Mouse (Mus musculus) Patski (cell line): ENCODE data around the gene B4galnt1. TPM values are rescaled to one million over a fixed set of nuclear protein-coding genes. Genes with fewer than 3 reads are reported as not detected.

ENCODE experiments used
- ATAC-seq: fragments of 100-300 bp; one replicate; pipeline ENCODE4 v1.8.0; 2021
- CTCF ChIA-PET: fragments of 350-600 bp; sonication (Branson Sonifier 250); formaldehyde crosslinking; loops from one replicate; lab custom pipeline; 2022; ENCODE audit warnings: inconsistent platforms; lab: Charles Lee
- POLR2A ChIA-PET: fragments of 350-600 bp; sonication (Branson Sonifier 250); formaldehyde crosslinking; loops from one replicate; lab custom pipeline; 2022; ENCODE audit warnings: antibody characterized with exemption, inconsistent platforms; lab: Charles Lee
- DNase-seq: peaks from one replicate; pipeline ENCODE4 v3.0.0-alpha.2; 2011; ENCODE audit warnings: low read depth, low spot score
- H3K27me3 ChIP-seq: fragments of 371-371 bp; one replicate; pipeline ENCODE4 v1.5.1; 2021
- CTCF ChIP-seq: fragments of 100-300 bp; IDR thresholded peaks from one replicate; pipeline ENCODE4 v1.5.1; 2021
- in situ Hi-C: fragments of 300-500 bp; cut with MboI; formaldehyde crosslinking; loops from 3 replicates; pipeline ENCODE4 v1.11.1; 2018; ENCODE audit warnings: low pct_unique_long_range_greater_than_20kb, mixed read lengths
- polyA plus RNA-seq: library from polyadenylated mRNA; unstranded; gene quantifications from one replicate; pipeline ENCODE4 v1.2.3, GENCODE M21; 2021

B4galnt1 gene
- polyA plus RNA-seq = 112 TPM

DNA sequence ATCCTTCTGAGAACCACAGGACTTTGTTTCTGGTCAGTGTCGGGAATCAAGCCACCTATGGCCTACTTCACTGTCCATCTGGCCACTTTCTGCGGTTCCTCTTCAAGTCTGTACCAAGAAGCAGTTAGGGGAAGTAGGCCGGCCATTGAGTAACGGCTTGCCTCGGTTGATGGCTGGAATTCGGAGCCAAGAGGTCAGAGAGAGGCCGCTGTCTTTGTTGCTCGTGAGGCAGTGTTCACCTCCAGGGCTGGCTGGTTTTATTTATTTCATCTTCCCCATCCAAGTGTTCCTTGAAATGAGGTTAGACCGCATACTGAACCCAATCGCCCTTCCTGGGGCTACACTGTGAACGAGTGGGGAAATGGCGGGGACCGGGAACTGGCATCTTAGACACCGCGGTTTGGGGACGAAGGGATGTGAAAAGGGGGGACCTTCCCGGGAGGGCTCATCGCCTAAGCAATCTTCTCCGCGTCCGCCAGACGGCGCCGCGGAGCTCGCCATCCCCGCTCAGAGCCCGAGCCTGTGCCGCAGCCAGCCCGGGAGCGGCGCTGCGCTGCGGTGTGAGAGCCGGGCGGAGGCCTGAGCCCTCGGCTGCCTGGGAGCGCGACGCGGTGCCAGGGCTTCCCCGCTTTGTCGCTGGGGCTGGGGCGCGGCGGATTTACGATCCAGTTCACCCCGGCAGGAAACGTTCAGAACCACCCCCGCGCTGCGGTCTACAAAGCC, at the start of gene B4galnt1:
TSS of gene B4galnt1 (plus strand) at position 595 of the 723 bp plus-strand sequence.
- CTCF ChIA-PET = interaction anchor here (0.9 to 3.8 kb wide), 2 partner anchors 11 to 19 kb away, joined by 3 to 18 read pairs; no protein-coding TSS in a partner anchor
- ATAC-seq (peak; percentile 87), DNase-seq (no peak)
- TF ChIP-seq CTCF = no peak
- in situ Hi-C loops = no loop called here
- H3K27me3 ChIP-seq = no peaks in the 10 kb centered on the region
- POLR2A ChIA-PET = interaction anchor here (1.0 to 1.5 kb wide), 3 partner anchors 9 to 32 kb away, joined by 3 to 4 read pairs (median 4); no protein-coding TSS in a partner anchor

DNA sequence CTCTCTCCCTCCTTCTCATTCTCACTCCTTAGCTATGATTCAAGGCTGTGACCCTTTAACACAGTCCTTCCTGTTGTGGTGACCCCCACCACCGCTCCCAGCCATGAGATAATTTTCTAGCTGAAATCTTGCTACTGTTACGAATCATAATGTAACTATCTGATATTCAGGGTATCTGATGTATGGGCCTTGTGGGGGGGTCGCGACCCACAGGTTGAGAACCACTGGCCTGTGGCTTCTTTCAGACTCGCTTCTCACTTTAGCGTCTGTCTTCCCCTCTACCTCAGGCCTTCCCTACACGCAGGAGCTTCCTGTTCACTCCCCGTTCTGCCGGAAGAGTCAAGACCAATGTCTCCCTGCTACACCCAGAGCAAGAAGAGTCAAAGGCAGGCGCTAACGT, 46.6 kb upstream of the B4galnt1 start:
- ATAC-seq (no peak), DNase-seq (no peak)
- no peaks in the 10 kb centered on the region for H3K27me3 ChIP-seq
- ChIA-PET CTCF (no interaction called here), POLR2A (no interaction called here)
- no peak for TF ChIP-seq CTCF
- in situ Hi-C loops = loop anchor here (10.0 kb wide), 1 partner anchor 206 kb away; the partner anchor contains the start of gene Arhgap9

DNA sequence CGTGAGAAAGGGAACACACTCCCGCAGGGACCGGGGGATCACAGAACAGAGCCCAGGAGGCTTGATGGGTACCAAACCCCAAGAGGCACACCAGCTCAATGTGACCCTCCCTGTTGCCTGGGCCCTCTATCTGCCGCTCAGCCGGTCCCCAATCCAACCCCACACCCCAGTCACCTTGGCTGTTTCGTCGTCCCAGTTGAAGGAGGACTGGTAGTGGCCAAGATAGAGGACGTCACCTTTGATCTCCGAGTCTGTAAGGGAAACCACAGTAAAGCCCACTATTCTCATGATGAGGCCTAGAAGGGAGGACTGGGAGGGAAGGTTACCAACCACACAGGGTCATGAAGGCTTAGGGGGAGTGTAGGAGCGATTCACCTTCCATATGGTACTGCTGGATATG, 45.8 kb upstream of the B4galnt1 start:
- DNase-seq (no peak), ATAC-seq (no peak)
- in situ Hi-C loops = loop anchor here (10.0 kb wide), 1 partner anchor 206 kb away; the partner anchor contains the start of gene Arhgap9
- H3K27me3 ChIP-seq = no peaks in the 10 kb centered on the region
- ChIA-PET CTCF (no interaction called here), POLR2A (no interaction called here)
- TF ChIP-seq CTCF = no peak

DNA sequence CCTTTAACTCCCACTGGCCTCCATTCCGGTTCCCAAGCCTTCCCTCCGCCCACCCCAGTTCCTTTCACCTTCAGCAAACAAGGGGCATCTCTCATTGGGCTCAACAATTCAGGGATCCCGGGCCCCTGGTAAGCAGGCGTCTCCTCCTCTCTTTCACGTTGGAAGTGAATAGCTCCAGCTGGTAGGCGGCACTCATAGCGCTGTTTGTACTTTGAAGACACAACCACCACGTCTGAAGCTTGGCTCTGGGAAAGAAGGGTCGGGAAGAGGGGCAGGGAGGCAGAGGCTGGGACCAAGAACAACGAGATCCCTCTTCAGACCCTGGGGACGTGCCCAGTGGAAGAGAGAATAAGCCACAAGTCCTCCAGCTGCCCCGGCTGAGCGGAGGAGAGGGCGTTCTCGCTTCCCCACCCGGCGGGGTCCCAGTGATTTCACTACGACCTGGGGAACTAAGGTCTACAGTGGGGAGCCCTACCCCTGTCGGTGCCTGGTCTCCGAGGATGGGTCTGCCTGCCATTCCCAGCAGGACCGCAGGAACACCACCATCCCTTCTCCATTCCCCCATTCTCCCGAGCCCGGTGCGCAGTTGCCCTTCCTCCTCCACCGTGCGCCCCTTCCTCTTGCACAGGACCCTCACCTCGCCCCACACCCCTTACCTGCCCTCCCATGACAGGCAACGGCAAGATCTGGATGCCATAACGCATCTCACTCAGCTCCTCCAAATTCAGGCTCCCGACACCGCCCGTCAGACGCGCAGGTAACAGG, 44.5 kb upstream of the B4galnt1 start:
- in situ Hi-C loops = no loop called here
- CTCF ChIA-PET = interaction anchor here (0.9 kb wide), 1 partner anchor 50 kb away, joined by 4 read pairs; no protein-coding TSS in a partner anchor
- no peak for DNase-seq
- no peak for ATAC-seq
- POLR2A ChIA-PET = no interaction called here
- no peaks in the 10 kb centered on the region for H3K27me3 ChIP-seq
- TF ChIP-seq CTCF = no peak

DNA sequence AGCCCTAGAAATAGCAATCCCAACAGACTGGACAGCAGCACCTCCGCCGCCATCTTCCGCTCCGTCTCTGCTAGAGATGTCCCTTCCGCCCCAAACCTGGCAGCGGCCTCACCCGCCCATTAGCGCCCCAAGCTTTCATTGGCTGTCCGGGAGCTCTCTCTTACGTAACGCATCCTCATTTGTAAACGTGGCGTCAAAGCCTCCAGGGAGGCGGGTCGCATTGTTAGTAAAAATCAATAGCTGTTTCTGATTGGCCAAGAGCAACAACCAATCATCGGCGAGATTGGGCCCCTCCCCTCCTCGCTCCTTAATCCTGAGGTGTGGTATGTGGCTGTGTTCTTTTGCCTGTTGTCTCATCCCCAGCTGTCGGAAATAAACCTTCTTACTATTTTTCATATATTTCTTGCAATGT, 44.0 kb upstream of the B4galnt1 start, which contains the start of gene Os9:
TSS of gene Os9 (minus strand) at position 66 of the 412 bp plus-strand sequence.
- POLR2A ChIA-PET = no interaction called here
- no peaks in the 10 kb centered on the region for H3K27me3 ChIP-seq
- CTCF ChIA-PET = interaction anchor here (0.9 kb wide), 1 partner anchor 49 kb away, joined by 4 read pairs; no protein-coding TSS in a partner anchor
- TF ChIP-seq CTCF = no peak
- ATAC-seq (peak; percentile 89), DNase-seq (peak; percentile 89)
- in situ Hi-C loops = no loop called here

DNA sequence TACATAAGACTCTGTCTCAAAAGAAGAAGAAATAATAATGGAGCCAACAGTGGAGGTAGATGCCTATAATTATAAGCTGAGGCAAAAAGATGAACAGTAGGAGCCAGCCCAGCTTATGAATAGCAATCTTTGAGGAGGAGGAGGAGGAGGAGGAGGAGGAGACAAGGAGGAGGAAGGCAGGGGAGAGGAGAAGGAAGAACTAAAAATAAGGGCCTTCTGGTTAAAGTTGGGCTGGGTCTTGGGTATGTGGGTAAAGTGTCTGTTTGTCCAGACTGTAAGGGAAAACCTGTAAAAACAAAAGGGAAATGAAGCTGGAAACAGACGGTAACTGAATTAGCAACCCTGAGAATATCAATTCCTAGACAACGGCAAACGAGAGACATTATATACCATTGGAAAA, 43.0 kb upstream of the B4galnt1 start:
- no peak for TF ChIP-seq CTCF
- in situ Hi-C loops = no loop called here

DNA sequence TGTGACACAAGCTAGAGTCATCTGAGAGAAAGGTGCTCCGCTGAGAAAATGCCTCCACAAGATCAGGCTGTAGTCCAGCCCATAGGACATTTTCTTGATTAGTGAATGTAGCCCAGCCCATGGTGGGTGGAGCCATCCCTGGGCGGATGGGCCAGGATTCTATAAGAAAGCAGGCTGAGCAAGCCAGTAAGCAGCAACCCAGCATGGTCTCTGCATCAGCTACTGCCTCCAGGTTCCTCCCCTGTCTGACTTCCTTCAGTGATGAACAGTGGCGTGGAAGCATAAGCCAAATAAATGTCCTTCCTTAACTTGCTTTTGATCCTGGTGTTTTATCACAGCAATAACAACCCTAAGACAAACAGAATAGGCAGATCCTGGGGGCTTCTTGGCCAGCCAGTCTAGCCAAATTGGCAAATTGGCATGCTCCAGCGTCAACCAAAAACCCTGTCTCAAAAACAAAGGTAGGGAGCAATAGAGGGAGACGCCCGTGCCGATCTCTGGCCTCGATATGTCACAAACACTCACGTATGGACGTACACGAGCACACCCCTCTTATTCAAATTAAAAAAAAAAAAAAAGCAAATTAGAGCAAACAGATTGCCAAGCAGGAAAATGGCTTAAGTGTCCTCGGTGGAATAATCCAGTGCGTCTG, 42.1 kb upstream of the B4galnt1 start:
- POLR2A ChIA-PET = interaction anchor here (1.1 kb wide), 1 partner anchor 41 kb away, joined by 4 read pairs; no protein-coding TSS in a partner anchor

More for the DNA sequence above, 43.0 kb upstream of the B4galnt1 start:
- no peak for ATAC-seq
- no peaks in the 10 kb centered on the region for H3K27me3 ChIP-seq
- CTCF ChIA-PET = interaction anchor here (1.5 to 4.0 kb wide), 4 partner anchors 12 to 107 kb away, joined by 3 to 41 read pairs (median 20); no protein-coding TSS in a partner anchor
- POLR2A ChIA-PET = interaction anchor here (0.5 kb wide), 1 partner anchor 329 kb away, joined by 4 read pairs; no protein-coding TSS in a partner anchor
- no peak for DNase-seq

DNA sequence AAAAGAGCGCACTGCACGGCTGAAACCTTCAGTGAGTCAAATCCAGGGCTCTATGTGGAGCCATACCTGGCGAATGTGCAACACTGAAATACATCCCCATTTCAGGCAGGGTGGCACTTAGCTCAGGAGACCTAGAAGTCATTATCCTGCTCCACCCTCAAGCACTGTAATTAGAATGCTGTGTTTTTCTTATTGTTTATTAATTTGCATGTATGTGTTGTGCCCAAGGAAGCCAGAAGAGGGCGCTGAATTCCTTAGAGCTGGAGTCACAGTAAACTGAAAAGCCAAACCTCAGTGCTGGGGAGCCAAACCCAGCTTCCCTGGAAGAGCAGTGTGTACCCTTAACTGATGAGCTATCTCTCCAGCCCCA, 41.6 kb upstream of the B4galnt1 start:
- no peaks in the 10 kb centered on the region for H3K27me3 ChIP-seq
- peak; percentile 83 for TF ChIP-seq CTCF
- in situ Hi-C loops = no loop called here
- ChIA-PET POLR2A (interaction anchor here (1.1 kb wide), 1 partner anchor 40 kb away, joined by 4 read pairs; no protein-coding TSS in a partner anchor), CTCF (interaction anchor here (0.7 to 4.0 kb wide), 10 partner anchors 9 to 105 kb away, joined by 3 to 41 read pairs (median 4); no protein-coding TSS in a partner anchor)
- ATAC-seq (no peak), DNase-seq (no peak)

More for the DNA sequence above, 42.1 kb upstream of the B4galnt1 start:
- in situ Hi-C loops = no loop called here
- CTCF ChIA-PET = interaction anchor here (0.9 to 4.0 kb wide), 9 partner anchors 8 to 106 kb away, joined by 3 to 41 read pairs (median 4); no protein-coding TSS in a partner anchor
- no peaks in the 10 kb centered on the region for H3K27me3 ChIP-seq
- no peak for ATAC-seq
- TF ChIP-seq CTCF = no peak
- DNase-seq = no peak

DNA sequence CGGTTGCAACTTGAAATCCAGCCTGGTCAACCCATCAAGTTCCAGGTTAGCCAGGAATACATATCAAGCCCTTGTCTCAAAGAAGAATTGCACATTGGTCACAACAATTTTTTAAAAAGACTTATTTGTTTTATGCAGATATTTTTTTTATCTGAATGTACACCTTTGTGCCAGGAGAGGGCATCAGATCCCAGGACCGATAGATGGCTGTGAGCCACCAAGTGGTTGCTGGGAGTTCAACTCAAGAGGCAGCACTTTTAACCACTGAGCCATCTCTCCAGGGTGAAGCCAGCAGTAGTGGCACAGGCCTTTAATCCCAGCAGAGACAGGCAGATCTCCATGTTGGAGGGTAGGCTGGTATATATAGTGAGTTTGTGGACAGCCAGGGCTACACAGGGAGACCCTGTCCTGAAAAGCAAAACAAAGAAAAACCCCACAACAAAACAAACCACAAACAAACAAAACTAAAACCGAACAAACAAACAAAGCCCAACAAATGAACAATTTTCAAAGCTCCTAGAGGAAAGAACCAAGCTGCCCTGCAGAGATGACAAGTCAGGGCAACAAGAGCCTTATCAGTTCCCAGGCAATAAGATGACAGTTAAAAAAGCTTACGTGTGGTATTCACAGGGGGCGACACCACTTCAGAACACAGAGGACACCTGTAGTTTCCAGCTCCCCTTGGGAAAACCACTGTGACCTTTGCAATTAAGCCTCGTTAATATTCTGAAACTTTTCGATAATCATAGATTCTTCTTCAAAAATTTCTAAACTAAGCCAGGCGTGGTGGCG, 39.6 kb upstream of the B4galnt1 start:
- H3K27me3 ChIP-seq = no peaks in the 10 kb centered on the region
- ChIA-PET CTCF (interaction anchor here (0.9 to 4.0 kb wide), 7 partner anchors 8 to 103 kb away, joined by 3 to 41 read pairs (median 4); no protein-coding TSS in a partner anchor), POLR2A (interaction anchor here (0.7 kb wide), 1 partner anchor 60 kb away, joined by 3 read pairs; no protein-coding TSS in a partner anchor)
- DNase-seq (no peak), ATAC-seq (no peak)
- in situ Hi-C loops = loop anchor here (5.0 kb wide), 2 partner anchors 47 to 102 kb away; no protein-coding TSS in a partner anchor
- peak; percentile 85 for TF ChIP-seq CTCF
